Mouse (Mus musculus): ENCODE measurements around the gene Eml3.
"Not testable (repeated sequence)": the region's sequence is repeated elsewhere in the genome, so short reads cannot be mapped to it uniquely, and the experiment has no call there.

Gene Eml3

GRCm38 (mm10) chr19:8952241-8952640 lies 22.9 kb downstream of the Eml3 start:
- DNase-seq (ENCODE audit: low spot score in 2 of 2) = peak in 1 of 2 experiments; percentile 9

- peak; percentile 91 to 97 for DNase-seq (ENCODE audit: low spot score in 2 of 2)
These were observed 24.0 kb downstream of the Eml3 start, which contains the start of gene Tut1 for GRCm38 (mm10) chr19:8953135-8954039. TSS of gene Tut1 (plus strand) at chr19:8953847.

GRCm38 (mm10) chr19:8954171-8954570 lies 24.8 kb downstream of the Eml3 start:
- no peak for DNase-seq (ENCODE audit: low spot score in 2 of 2)

GRCm38 (mm10) chr19:8962256-8962655 lies 32.9 kb downstream of the Eml3 start:
- DNase-seq (ENCODE audit: low spot score in 2 of 2) = no peak

- no peak for DNase-seq (ENCODE audit: low spot score in 2 of 2)
These were observed 35.7 kb downstream of the Eml3 start for GRCm38 (mm10) chr19:8965075-8965474.

- no peak for DNase-seq (ENCODE audit: low spot score in 2 of 2)
These were observed 36.4 kb downstream of the Eml3 start for GRCm38 (mm10) chr19:8965771-8966170.

GRCm38 (mm10) chr19:8966198-8966589 lies 36.8 kb downstream of the Eml3 start:
- no peak for DNase-seq (ENCODE audit: low spot score in 2 of 2)

GRCm38 (mm10) chr19:8966590-8967372 lies 37.4 kb downstream of the Eml3 start, which contains the start of gene Eef1g:
TSS of gene Eef1g (plus strand) at chr19:8967041.
- peak; percentile 99 for DNase-seq (ENCODE audit: low spot score in 2 of 2)

GRCm38 (mm10) chr19:8967373-8967743 lies 38.0 kb downstream of the Eml3 start:
- DNase-seq (ENCODE audit: low spot score in 2 of 2) = no peak

GRCm38 (mm10) chr19:8967893-8968292 lies 38.5 kb downstream of the Eml3 start:
- DNase-seq (ENCODE audit: low spot score in 2 of 2) = no peak

GRCm38 (mm10) chr19:8972491-8972890 lies 43.1 kb downstream of the Eml3 start:
- not testable (repeated sequence) for DNase-seq (ENCODE audit: low spot score in 2 of 2)

GRCm38 (mm10) chr19:8974638-8975037 lies 45.3 kb downstream of the Eml3 start:
- no peak for DNase-seq (ENCODE audit: low spot score in 2 of 2)

GRCm38 (mm10) chr19:8975491-8975890 lies 46.1 kb downstream of the Eml3 start:
- no peak for DNase-seq (ENCODE audit: low spot score in 2 of 2)

GRCm38 (mm10) chr19:8976535-8976934 lies 47.2 kb downstream of the Eml3 start:
- DNase-seq (ENCODE audit: low spot score in 2 of 2) = no peak

GRCm38 (mm10) chr19:8980771-8981170 lies 51.4 kb downstream of the Eml3 start:
- no peak for DNase-seq (ENCODE audit: low spot score in 2 of 2)

- no peak for DNase-seq (ENCODE audit: low spot score in 2 of 2)
These were observed 52.3 kb downstream of the Eml3 start for GRCm38 (mm10) chr19:8981450-8982168.

- DNase-seq (ENCODE audit: low spot score in 2 of 2) = no peak
These were observed 53.2 kb downstream of the Eml3 start for GRCm38 (mm10) chr19:8982303-8983149.

- DNase-seq (ENCODE audit: low spot score in 2 of 2) = no peak
These were observed 53.8 kb downstream of the Eml3 start for GRCm38 (mm10) chr19:8983150-8983650.

GRCm38 (mm10) chr19:8984255-8984868 lies 55.0 kb downstream of the Eml3 start:
- no peak for DNase-seq (ENCODE audit: low spot score in 2 of 2)

- DNase-seq (ENCODE audit: low spot score in 2 of 2) = no peak
These were observed 56.5 kb downstream of the Eml3 start for GRCm38 (mm10) chr19:8985891-8986290.
